Mouse (Mus musculus) heart, adult 2 months (tissue): ENCODE results near the gene Ubqln1.

ENCODE experiments used
- CTCF ChIP-seq: fragments of 200-600 bp; IDR thresholded peaks from 2 replicates; pipeline ENCODE4 v1.8.1; 2022; ENCODE audit warnings: antibody characterized with exemption, mild to moderate bottlenecking, moderate library complexity
- POLR2A ChIP-seq: fragments of 200-500 bp; IDR thresholded peaks from 2 replicates; pipeline ENCODE4 v1.6.1; 2011; ENCODE audit warnings: mild to moderate bottlenecking, low read depth, low read length, control low read depth; ENCODE audit not compliant: insufficient read depth

DNA sequence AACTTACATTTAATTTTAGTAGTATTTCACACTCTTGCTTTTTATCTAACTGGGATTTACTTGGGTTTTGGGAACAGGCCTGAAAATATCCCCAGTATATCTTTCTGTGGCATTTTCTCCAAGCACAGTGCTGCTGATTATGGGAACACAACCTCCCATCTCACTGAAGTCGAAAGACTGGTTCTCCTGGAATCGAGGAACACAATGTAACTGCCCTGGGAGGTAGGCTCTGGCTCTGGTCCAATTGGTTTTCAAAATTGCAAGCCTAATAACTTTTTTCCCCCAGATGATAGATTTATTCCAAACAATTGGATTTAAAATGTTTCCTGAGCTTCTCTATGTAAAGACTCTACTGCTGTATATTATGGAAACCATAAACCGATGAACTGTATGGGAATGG is 4.8 kb upstream of the Ubqln1 start:
- no peak for TF ChIP-seq POLR2A
- TF ChIP-seq CTCF = no peak
